Mouse (Mus musculus): ENCODE measurements around the gene Ubtf. TPM values are rescaled to one million over a fixed set of nuclear protein-coding genes. Genes with fewer than 3 reads are reported as not detected.

Gene Ubtf
- total RNA-seq, 1 experiment from 2014 or later: 161 TPM

- ATAC-seq (replicated peaks; ENCODE audit: insufficient number of reproducible peaks, low FRiP score, low TSS enrichment, poor library complexity, severe bottlenecking): no peak
These were observed 29.2 kb upstream of the Ubtf start for GRCm38 (mm10) chr11:102348771-102349170.

- no peak for ATAC-seq (replicated peaks; ENCODE audit: insufficient number of reproducible peaks, low FRiP score, low TSS enrichment, poor library complexity, severe bottlenecking)
These were observed 28.6 kb upstream of the Ubtf start for GRCm38 (mm10) chr11:102348101-102348585.

DNA sequence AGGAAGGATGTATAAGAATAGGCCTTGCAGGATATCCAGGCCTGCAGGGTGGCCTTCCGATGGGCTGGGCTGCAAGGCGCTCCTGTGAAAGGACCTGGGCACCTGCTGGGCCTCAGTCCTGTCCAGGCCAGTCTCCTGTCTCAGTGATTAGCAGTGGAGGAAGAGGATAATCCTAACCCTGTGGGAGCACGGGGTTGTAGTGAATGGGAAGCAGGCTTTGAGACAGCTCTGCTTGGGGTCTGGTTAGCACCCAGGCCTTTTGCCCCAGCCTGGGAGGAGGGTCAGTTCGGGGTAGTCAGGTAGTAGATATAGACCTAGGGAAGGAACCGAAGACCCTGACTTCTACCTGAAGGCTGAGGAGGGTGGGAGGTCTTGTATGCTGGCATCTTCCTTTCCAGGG, 28.1 kb upstream of the Ubtf start:
- ATAC-seq (replicated peaks; ENCODE audit: insufficient number of reproducible peaks, low FRiP score, low TSS enrichment, poor library complexity, severe bottlenecking): no peak

- ATAC-seq (replicated peaks; ENCODE audit: insufficient number of reproducible peaks, low FRiP score, low TSS enrichment, poor library complexity, severe bottlenecking): no peak
These were observed 27.4 kb upstream of the Ubtf start for GRCm38 (mm10) chr11:102346926-102347325.

DNA sequence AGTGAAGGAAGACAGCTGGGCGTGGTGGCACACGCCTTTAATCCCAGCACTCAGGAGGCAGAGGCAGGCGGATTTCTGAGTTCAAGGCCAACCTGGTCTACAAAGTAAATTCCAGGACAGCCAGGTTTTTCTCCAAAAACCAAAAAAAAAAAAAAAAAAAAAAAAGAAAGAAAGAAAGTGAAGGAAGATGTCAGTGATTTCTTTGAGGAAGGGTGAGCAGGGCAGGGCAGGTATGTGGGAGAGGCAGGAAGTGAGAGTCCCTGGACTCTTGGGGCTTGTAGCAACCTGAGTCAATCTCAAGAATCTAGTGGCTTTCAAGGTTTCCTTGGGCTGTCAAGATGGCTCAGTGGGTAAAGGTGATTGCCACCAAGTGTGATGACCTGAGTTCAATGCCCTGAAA, 24.9 kb upstream of the Ubtf start:
- ATAC-seq (replicated peaks; ENCODE audit: insufficient number of reproducible peaks, low FRiP score, low TSS enrichment, poor library complexity, severe bottlenecking): no peak

- ATAC-seq (replicated peaks; ENCODE audit: insufficient number of reproducible peaks, low FRiP score, low TSS enrichment, poor library complexity, severe bottlenecking): no peak
These were observed 23.2 kb upstream of the Ubtf start for GRCm38 (mm10) chr11:102342742-102343141.

DNA sequence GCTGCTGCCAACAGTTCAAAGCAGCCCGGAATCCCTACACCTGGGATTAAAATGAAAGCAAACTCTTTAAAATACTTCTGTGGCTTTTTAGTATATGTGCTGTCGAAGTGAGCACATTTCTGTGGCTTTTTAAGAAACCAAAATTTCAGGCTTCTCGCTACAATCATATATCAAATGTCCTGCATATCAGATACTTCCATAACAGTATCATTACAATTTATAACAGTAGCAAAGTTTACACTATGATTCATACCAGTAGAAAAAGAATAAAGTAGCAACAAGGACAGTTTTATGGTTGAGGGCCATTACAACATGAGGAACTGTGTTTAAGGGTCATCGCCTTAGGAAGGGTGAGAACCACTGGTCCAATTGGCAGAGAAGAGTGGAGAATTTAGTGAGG, 21.6 kb upstream of the Ubtf start:
- ATAC-seq (replicated peaks; ENCODE audit: insufficient number of reproducible peaks, low FRiP score, low TSS enrichment, poor library complexity, severe bottlenecking): no peak

DNA sequence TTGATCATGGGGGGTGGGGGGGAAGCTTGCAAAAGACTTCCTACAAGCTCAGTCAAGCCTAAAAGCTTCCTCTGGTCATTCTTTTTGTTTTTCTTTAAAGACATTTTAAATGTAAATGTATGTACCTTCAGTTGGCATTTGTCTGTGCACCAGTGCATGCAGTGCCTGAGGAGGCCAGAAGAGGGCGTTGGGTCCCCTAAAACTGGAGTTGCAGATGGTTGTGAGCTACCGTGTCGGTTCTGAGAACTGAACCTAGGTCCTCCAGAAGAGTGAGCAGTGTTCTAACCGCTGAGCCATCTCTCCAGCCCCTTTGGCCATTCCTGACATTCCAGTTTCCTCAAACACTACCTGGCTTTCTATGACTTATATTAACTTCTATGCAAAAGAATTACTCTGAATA, 20.1 kb upstream of the Ubtf start:
- ATAC-seq (replicated peaks; ENCODE audit: insufficient number of reproducible peaks, low FRiP score, low TSS enrichment, poor library complexity, severe bottlenecking): no peak

GRCm38 (mm10) chr11:102339195-102339594, 19.7 kb upstream of the Ubtf start:
- ATAC-seq (replicated peaks; ENCODE audit: insufficient number of reproducible peaks, low FRiP score, low TSS enrichment, poor library complexity, severe bottlenecking): no peak

- no peak for ATAC-seq (replicated peaks; ENCODE audit: insufficient number of reproducible peaks, low FRiP score, low TSS enrichment, poor library complexity, severe bottlenecking)
These were observed 19.0 kb upstream of the Ubtf start for GRCm38 (mm10) chr11:102338561-102338960.

GRCm38 (mm10) chr11:102337921-102338320, 18.4 kb upstream of the Ubtf start:
- ATAC-seq (replicated peaks; ENCODE audit: insufficient number of reproducible peaks, low FRiP score, low TSS enrichment, poor library complexity, severe bottlenecking): no peak

DNA sequence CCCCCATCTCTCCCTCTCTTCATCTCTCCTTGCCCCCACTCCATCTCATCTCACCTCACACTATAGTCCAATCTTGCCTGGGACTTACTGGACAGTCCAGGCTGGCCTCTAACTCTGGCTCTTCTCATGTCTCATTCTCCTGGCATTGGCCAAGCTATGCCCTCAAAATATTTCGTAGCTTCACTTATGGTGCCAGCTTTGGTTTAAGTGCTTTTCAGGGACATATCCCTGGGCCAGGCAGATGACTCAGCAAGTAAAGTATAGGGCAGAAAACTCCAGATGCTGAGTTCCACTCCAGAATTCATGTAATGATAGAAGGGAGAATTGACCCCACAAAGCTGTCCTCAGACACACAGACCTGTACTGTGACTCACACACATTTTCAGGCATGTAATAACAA, 16.6 kb upstream of the Ubtf start:
- no peak for ATAC-seq (replicated peaks; ENCODE audit: insufficient number of reproducible peaks, low FRiP score, low TSS enrichment, poor library complexity, severe bottlenecking)

DNA sequence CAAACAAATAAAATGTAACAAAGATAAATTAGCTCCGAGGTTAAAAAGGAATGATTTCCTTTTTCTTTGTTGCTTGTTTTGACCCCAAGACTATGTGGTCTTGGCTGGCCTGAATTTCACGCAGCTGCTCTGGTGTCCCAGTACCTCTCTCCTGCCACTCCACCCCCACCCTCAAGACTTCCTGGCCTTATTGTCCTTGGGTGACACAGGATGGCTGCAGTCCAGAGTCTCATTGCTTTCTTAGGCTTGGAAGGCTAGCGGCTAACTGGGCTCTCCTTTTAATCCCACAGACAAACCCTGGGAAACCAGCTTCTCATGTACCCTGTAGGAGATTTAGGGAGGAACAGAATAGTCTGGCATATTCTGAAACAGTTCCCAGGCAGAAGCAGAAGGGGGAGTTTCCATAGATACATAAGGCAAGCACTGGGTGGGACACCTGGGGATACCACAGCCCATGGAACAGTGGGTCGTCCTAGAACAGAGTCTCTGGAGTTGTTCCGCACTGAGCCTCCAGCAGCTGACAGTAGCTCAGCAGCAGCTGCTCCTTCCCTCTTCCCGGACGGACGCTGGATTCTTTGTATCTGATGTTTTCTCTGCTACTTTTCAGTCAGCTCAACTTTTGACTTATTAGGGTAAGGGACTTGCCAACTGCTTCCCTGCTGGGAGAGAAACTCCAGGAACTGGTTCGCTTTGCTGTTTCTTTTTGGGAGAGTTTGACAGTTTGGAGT, 15.6 kb upstream of the Ubtf start:
- no peak for ATAC-seq (replicated peaks; ENCODE audit: insufficient number of reproducible peaks, low FRiP score, low TSS enrichment, poor library complexity, severe bottlenecking)

- no peak for ATAC-seq (replicated peaks; ENCODE audit: insufficient number of reproducible peaks, low FRiP score, low TSS enrichment, poor library complexity, severe bottlenecking)
These were observed 14.5 kb upstream of the Ubtf start for GRCm38 (mm10) chr11:102334010-102334409.

DNA sequence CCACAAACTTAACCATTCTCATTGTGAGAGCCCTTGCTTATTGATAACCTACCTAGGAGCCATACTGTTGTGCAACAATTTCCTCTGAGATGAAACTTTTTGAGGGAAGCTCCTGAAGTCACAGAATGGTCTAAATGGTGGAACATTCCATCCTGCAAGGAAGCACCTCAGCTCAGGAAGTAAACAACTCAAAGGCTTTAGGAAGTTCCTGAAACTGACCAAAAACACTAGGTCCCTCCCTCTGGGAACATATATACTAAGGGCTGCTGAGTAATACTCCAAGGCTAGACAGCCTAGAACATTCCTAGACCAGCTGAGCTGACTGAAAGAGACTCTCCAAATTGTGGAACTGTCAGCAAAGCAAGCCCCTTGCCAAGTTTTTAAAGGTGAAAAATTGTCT, 13.5 kb upstream of the Ubtf start:
- no peak for ATAC-seq (replicated peaks; ENCODE audit: insufficient number of reproducible peaks, low FRiP score, low TSS enrichment, poor library complexity, severe bottlenecking)

GRCm38 (mm10) chr11:102331806-102332205, 12.3 kb upstream of the Ubtf start:
- no peak for ATAC-seq (replicated peaks; ENCODE audit: insufficient number of reproducible peaks, low FRiP score, low TSS enrichment, poor library complexity, severe bottlenecking)

DNA sequence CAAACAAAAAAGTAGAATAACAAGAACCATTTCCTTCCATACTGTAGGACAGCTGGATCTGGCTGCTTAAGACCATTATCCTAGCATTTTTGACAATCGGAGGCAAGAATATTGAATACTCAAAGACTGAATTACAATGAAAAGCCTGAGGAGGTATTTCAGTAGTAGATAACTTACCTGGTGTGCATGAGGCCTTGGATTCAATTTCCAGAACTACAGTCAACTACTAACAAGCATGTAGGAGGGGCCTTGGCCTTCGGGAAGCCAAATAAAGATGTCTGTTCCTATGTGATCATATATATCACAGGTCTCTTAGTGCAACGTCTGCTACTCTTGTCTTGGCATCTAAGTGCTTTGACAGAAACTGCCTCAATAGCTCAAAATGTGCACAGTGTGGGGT, 10.5 kb upstream of the Ubtf start:
- no peak for ATAC-seq (replicated peaks; ENCODE audit: insufficient number of reproducible peaks, low FRiP score, low TSS enrichment, poor library complexity, severe bottlenecking)

- ATAC-seq (replicated peaks; ENCODE audit: insufficient number of reproducible peaks, low FRiP score, low TSS enrichment, poor library complexity, severe bottlenecking): no peak
These were observed 10.0 kb upstream of the Ubtf start for GRCm38 (mm10) chr11:102329518-102329917.

DNA sequence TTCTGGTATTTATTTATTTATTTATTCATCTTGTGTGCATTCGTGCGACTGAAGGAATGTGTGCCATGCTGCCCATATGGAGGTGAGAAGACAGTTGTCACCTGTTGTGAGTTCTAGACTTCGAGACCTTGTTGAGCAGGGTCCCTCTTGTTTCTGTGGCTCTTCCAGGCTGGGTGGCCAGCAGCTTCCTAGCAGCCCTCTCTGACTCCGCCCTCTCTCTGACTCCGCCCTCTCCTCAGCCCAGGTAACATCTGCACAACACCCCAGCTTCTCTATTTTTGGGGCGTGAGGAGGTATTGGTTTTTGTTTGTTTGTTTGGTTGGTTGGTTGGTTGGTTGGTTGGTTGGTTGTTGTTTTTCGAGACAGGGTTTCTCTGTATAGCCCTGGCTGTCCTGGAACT, 8.3 kb upstream of the Ubtf start:
- ATAC-seq (replicated peaks; ENCODE audit: insufficient number of reproducible peaks, low FRiP score, low TSS enrichment, poor library complexity, severe bottlenecking): no peak

DNA sequence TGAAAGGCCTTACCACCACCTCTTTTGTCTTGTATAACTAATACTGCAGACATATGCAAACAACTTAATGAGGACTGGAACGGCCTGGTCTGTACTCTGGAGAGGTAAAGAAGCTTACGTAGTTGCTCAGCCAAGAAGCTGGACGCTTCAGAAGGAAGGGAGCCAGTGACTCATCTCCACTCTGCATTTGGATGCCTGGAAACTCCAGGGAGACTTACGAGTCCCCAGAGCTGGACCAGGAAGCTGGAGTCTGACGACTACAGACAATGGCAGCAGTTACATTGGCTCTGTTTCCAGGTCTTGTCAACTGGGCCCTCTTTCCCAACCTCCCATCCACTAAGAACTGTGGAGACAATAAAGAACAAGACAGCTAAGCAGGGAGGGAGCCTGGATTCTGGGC, 7.7 kb upstream of the Ubtf start:
- ATAC-seq (replicated peaks; ENCODE audit: insufficient number of reproducible peaks, low FRiP score, low TSS enrichment, poor library complexity, severe bottlenecking): no peak

- no peak for ATAC-seq (replicated peaks; ENCODE audit: insufficient number of reproducible peaks, low FRiP score, low TSS enrichment, poor library complexity, severe bottlenecking)
These were observed 4.0 kb upstream of the Ubtf start for GRCm38 (mm10) chr11:102323516-102323915.

Measured in monocyte, adult 5-6 weeks (primary cell).